Mouse (Mus musculus): ENCODE measurements around the gene Slc16a6. TPM values are rescaled to one million over a fixed set of nuclear protein-coding genes. Genes with fewer than 3 reads are reported as not detected.
"Not testable (repeated sequence)": the region's sequence is repeated elsewhere in the genome, so short reads cannot be mapped to it uniquely, and the experiment has no call there.

The Slc16a6 gene
- polyA plus RNA-seq, 1 experiment from 2014 or later: 5.4 TPM

GRCm38 (mm10) chr11:109496475-109496993 is 23.1 kb upstream of the Slc16a6 start:
- no peak overlapping the region for H3K9ac ChIP-seq
- ATAC-seq (ENCODE audit: low FRiP score): no peak
- 88% methylated on average over 7 of the region's 7 CpGs for WGBS

GRCm38 (mm10) chr11:109495771-109496474 is 22.5 kb upstream of the Slc16a6 start:
- H3K36me3 ChIP-seq (replicated peaks): no peaks in the 10 kb centered on the region
- peaks cover 22% of the 10 kb centered on the region for H3K4me1 ChIP-seq
- H3K9me3 ChIP-seq: no peaks in the 10 kb centered on the region
- H3K9ac ChIP-seq: no peak overlapping the region
- no peaks in the 10 kb centered on the region for H3K27me3 ChIP-seq
- WGBS: 74% methylated on average over 14 of the region's 14 CpGs
- no peak overlapping the region for H3K4me2 ChIP-seq
- H3K4me3 ChIP-seq (replicated peaks): no peak overlapping the region
- ATAC-seq (ENCODE audit: low FRiP score): no peak
- H3K27ac ChIP-seq: no peak overlapping the region

More at GRCm38 (mm10) chr11:109496475-109496993, 23.1 kb upstream of the Slc16a6 start:
- Histone ChIP-seq H3K4me3 (replicated peaks) (no peak overlapping the region), H3K9me3 (no peaks in the 10 kb centered on the region), H3K36me3 (replicated peaks) (no peaks in the 10 kb centered on the region), H3K4me1 (peaks cover 22% of the 10 kb centered on the region), H3K27ac (no peak overlapping the region; the same call in 1 of the 2 replicates), H3K4me2 (no peak overlapping the region), H3K27me3 (no peaks in the 10 kb centered on the region)

- Histone ChIP-seq H3K36me3 (replicated peaks) (no peaks in the 10 kb centered on the region), H3K9me3 (no peaks in the 10 kb centered on the region), H3K9ac (no peak overlapping the region), H3K27me3 (no peaks in the 10 kb centered on the region), H3K4me2 (no peak overlapping the region), H3K4me1 (peaks cover 22% of the 10 kb centered on the region), H3K27ac (no peak overlapping the region), H3K4me3 (replicated peaks) (no peak overlapping the region)
- no peak for ATAC-seq (ENCODE audit: low FRiP score)
- WGBS: 74% methylated on average over 24 of the region's 24 CpGs
These were observed 21.7 kb upstream of the Slc16a6 start for GRCm38 (mm10) chr11:109494890-109495770.

GRCm38 (mm10) chr11:109492847-109493464 is 19.6 kb upstream of the Slc16a6 start:
- not testable (repeated sequence) for H3K36me3 ChIP-seq (replicated peaks); H3K9me3 ChIP-seq; ATAC-seq (ENCODE audit: low FRiP score); H3K9ac ChIP-seq; H3K4me2 ChIP-seq; H3K4me3 ChIP-seq (replicated peaks); H3K27me3 ChIP-seq; H3K27ac ChIP-seq
- H3K4me1 ChIP-seq: peaks cover 22% of the 10 kb centered on the region
- 84% methylated on average over 8 of the region's 8 CpGs for WGBS

- H3K4me2 ChIP-seq: no peak overlapping the region
- peaks cover 12% of the 10 kb centered on the region; the same call in 1 of the 2 replicates for H3K4me1 ChIP-seq
- no peak overlapping the region for H3K4me3 ChIP-seq (replicated peaks)
- no peak overlapping the region for H3K9ac ChIP-seq
- H3K9me3 ChIP-seq: no peaks in the 10 kb centered on the region
- WGBS: 87% methylated on average over 4 of the region's 4 CpGs
- no peaks in the 10 kb centered on the region for H3K36me3 ChIP-seq (replicated peaks)
- H3K27me3 ChIP-seq: no peaks in the 10 kb centered on the region
- no peak for ATAC-seq (ENCODE audit: low FRiP score)
- no peak overlapping the region for H3K27ac ChIP-seq
These were observed 18.4 kb upstream of the Slc16a6 start for GRCm38 (mm10) chr11:109491844-109492243.

- 89% methylated on average over 2 of the region's 2 CpGs for WGBS
- ATAC-seq (ENCODE audit: low FRiP score): no peak
- Histone ChIP-seq H3K4me3 (replicated peaks) (no peak overlapping the region), H3K9me3 (no peaks in the 10 kb centered on the region), H3K4me2 (no peak overlapping the region), H3K27ac (no peak overlapping the region), H3K9ac (no peak overlapping the region), H3K4me1 (no peaks in the 10 kb centered on the region), H3K27me3 (no peaks in the 10 kb centered on the region), H3K36me3 (replicated peaks) (no peaks in the 10 kb centered on the region)
These were observed 16.4 kb upstream of the Slc16a6 start for GRCm38 (mm10) chr11:109489763-109490162.

- Histone ChIP-seq H3K36me3 (replicated peaks) (no peaks in the 10 kb centered on the region), H3K4me3 (replicated peaks) (no peak overlapping the region), H3K27me3 (no peaks in the 10 kb centered on the region), H3K9ac (no peak overlapping the region), H3K27ac (no peak overlapping the region), H3K4me2 (no peak overlapping the region), H3K4me1 (no peaks in the 10 kb centered on the region), H3K9me3 (no peaks in the 10 kb centered on the region)
- WGBS: 86% methylated on average over 10 of the region's 10 CpGs
- no peak for ATAC-seq (ENCODE audit: low FRiP score)
These were observed 14.7 kb upstream of the Slc16a6 start for GRCm38 (mm10) chr11:109487991-109488684.

- no peaks in the 10 kb centered on the region for H3K4me1 ChIP-seq
- WGBS: 22% methylated on average over 1 of the region's 1 CpGs
These were observed 13.7 kb upstream of the Slc16a6 start for GRCm38 (mm10) chr11:109487111-109487510.

GRCm38 (mm10) chr11:109485398-109486045 is 12.1 kb upstream of the Slc16a6 start:
- H3K27ac ChIP-seq: no peak overlapping the region
- H3K4me3 ChIP-seq (replicated peaks): no peak overlapping the region
- WGBS: 86% methylated on average over 15 of the region's 15 CpGs
- no peak overlapping the region for H3K9ac ChIP-seq
- H3K27me3 ChIP-seq: no peaks in the 10 kb centered on the region
- no peaks in the 10 kb centered on the region for H3K4me1 ChIP-seq
- no peak for ATAC-seq (ENCODE audit: low FRiP score)
- H3K36me3 ChIP-seq (replicated peaks): no peaks in the 10 kb centered on the region
- no peaks in the 10 kb centered on the region for H3K9me3 ChIP-seq
- no peak overlapping the region for H3K4me2 ChIP-seq

More at GRCm38 (mm10) chr11:109487111-109487510, 13.7 kb upstream of the Slc16a6 start:
- Histone ChIP-seq H3K36me3 (replicated peaks) (no peaks in the 10 kb centered on the region), H3K9me3 (no peaks in the 10 kb centered on the region), H3K27me3 (no peaks in the 10 kb centered on the region), H3K27ac (no peak overlapping the region), H3K4me3 (replicated peaks) (no peak overlapping the region), H3K4me2 (no peak overlapping the region), H3K9ac (no peak overlapping the region)
- ATAC-seq (ENCODE audit: low FRiP score): no peak

GRCm38 (mm10) chr11:109480440-109480839 is 7.0 kb upstream of the Slc16a6 start:
- Histone ChIP-seq H3K36me3 (replicated peaks) (no peaks in the 10 kb centered on the region), H3K4me2 (no peak overlapping the region), H3K4me1 (peaks cover 34% of the 10 kb centered on the region), H3K9me3 (no peaks in the 10 kb centered on the region), H3K4me3 (replicated peaks) (no peak overlapping the region), H3K9ac (no peak overlapping the region), H3K27me3 (no peaks in the 10 kb centered on the region; the same call in 1 of the 2 replicates), H3K27ac (no peak overlapping the region)
- 78% methylated on average over 8 of the region's 8 CpGs for WGBS
- ATAC-seq (ENCODE audit: low FRiP score): no peak

GRCm38 (mm10) chr11:109479575-109480285 is 6.3 kb upstream of the Slc16a6 start:
- Histone ChIP-seq H3K27ac (no peak overlapping the region), H3K4me3 (replicated peaks) (no peak overlapping the region)

More at GRCm38 (mm10) chr11:109479575-109480285, 6.3 kb upstream of the Slc16a6 start:
- WGBS: 36% methylated on average over 16 of the region's 16 CpGs
- no peaks in the 10 kb centered on the region for H3K9me3 ChIP-seq
- peaks cover 34% of the 10 kb centered on the region for H3K4me1 ChIP-seq
- H3K36me3 ChIP-seq (replicated peaks): no peaks in the 10 kb centered on the region
- ATAC-seq (ENCODE audit: low FRiP score): no peak
- peaks cover 3% of the 10 kb centered on the region; the same call in 1 of the 2 replicates for H3K27me3 ChIP-seq
- no peak overlapping the region for H3K4me2 ChIP-seq
- no peak overlapping the region for H3K9ac ChIP-seq

All from forebrain, embryonic 12.5 days (tissue).